Mouse (Mus musculus) hindbrain, embryonic 10.5 days (tissue): ENCODE measurements around the gene Tgfbrap1. TPM values are rescaled to one million over a fixed set of nuclear protein-coding genes. Genes with fewer than 3 reads are reported as not detected.
A peak's percentile ranks its signal among the peaks of the same experiment; 100 is the strongest.

Experiments used
- DNase-seq: peaks from one replicate; pipeline ENCODE4 v3.0.0-alpha.2; 2017; ENCODE audit warnings: low spot score
- H3K27ac ChIP-seq: fragments of 300-500 bp; sonication (generic); 2 replicates; pipeline ENCODE4 v1.5.1; 2016; ENCODE audit warnings: mild to moderate bottlenecking, moderate library complexity
- H3K27me3 ChIP-seq: fragments of 300-500 bp; sonication (generic); 2 replicates; pipeline ENCODE4 v1.6.1; 2016; ENCODE audit warnings: mild to moderate bottlenecking; ENCODE audit not compliant: poor library complexity, insufficient read depth, severe bottlenecking
- H3K36me3 ChIP-seq: fragments of 300-500 bp; sonication (generic); 2 replicates; pipeline ENCODE4 v1.6.1; 2016; ENCODE audit warnings: mild to moderate bottlenecking, moderate library complexity
- H3K4me1 ChIP-seq: fragments of 300-500 bp; sonication (generic); replicated peaks from 2 replicates; pipeline ENCODE4 v1.6.1; 2016; ENCODE audit warnings: mild to moderate bottlenecking
- H3K4me3 ChIP-seq: fragments of 300-500 bp; sonication (generic); 2 replicates; pipeline ENCODE4 v1.5.1; 2016; ENCODE audit warnings: mild to moderate bottlenecking, moderate library complexity
- H3K9me3 ChIP-seq: fragments of 300-500 bp; sonication (generic); 2 replicates; pipeline ENCODE4 v1.6.1; 2016; ENCODE audit warnings: mild to moderate bottlenecking, moderate library complexity
- WGBS: fragments of 180-500 bp; shearing (Covaris S2); methylation state at CpG from one replicate; pipeline ENCODE4 v1.1.7; 2016; 5-methylcytosine and 5-hydroxymethylcytosine counted together
- polyA plus RNA-seq: library from polyadenylated mRNA; unstranded; fragments of >200 nt; fragmentation: Nextera tagmentation; extraction: Ambion mirVana; gene quantifications from 2 replicates; pipeline ENCODE4 v1.2.1, GENCODE M21; 2016

Gene Tgfbrap1
- polyA plus RNA-seq, 1 experiment from 2014 or later: 16.3 TPM

GRCm38 (mm10) chr1:43131591-43131990, 33.2 kb upstream of the Tgfbrap1 start:
- WGBS: 91% methylated on average over 9 of the region's 9 CpGs
- Histone ChIP-seq H3K9me3 (no peaks in the 10 kb centered on the region), H3K27ac (no peak overlapping the region), H3K27me3 (no peaks in the 10 kb centered on the region), H3K4me1 (no peaks in the 10 kb centered on the region), H3K36me3 (0 out of 2 replicates have a peak, but pooled peaks cover 8% of the 10 kb centered on the region), H3K4me3 (no peak overlapping the region)
- DNase-seq: no peak

GRCm38 (mm10) chr1:43130219-43130981, 32.0 kb upstream of the Tgfbrap1 start:
- Histone ChIP-seq H3K4me1 (no peaks in the 10 kb centered on the region), H3K27me3 (no peaks in the 10 kb centered on the region), H3K36me3 (0 out of 2 replicates have a peak, but pooled peaks cover 4% of the 10 kb centered on the region), H3K4me3 (no peak overlapping the region), H3K9me3 (no peaks in the 10 kb centered on the region), H3K27ac (no peak overlapping the region)
- no peak for DNase-seq
- WGBS: 82% methylated on average over 5 of the region's 5 CpGs

GRCm38 (mm10) chr1:43127820-43128610, 29.6 kb upstream of the Tgfbrap1 start:
- DNase-seq: no peak
- Histone ChIP-seq H3K27me3 (no peaks in the 10 kb centered on the region), H3K27ac (no peak overlapping the region), H3K36me3 (0 out of 2 replicates have a peak, but pooled peaks cover 4% of the 10 kb centered on the region), H3K4me3 (no peak overlapping the region), H3K4me1 (no peaks in the 10 kb centered on the region), H3K9me3 (no peaks in the 10 kb centered on the region)
- 76% methylated on average over 8 of the region's 8 CpGs for WGBS

GRCm38 (mm10) chr1:43127196-43127595, 28.8 kb upstream of the Tgfbrap1 start:
- Histone ChIP-seq H3K27me3 (no peaks in the 10 kb centered on the region), H3K4me1 (no peaks in the 10 kb centered on the region)
- no peak for DNase-seq

GRCm38 (mm10) chr1:43124726-43125125, 26.3 kb upstream of the Tgfbrap1 start:
- Histone ChIP-seq H3K9me3 (no peaks in the 10 kb centered on the region), H3K4me3 (no peak overlapping the region), H3K27ac (no peak overlapping the region), H3K27me3 (no peaks in the 10 kb centered on the region), H3K4me1 (no peaks in the 10 kb centered on the region), H3K36me3 (peaks cover 14% of the 10 kb centered on the region)
- WGBS: 84% methylated on average over 4 of the region's 4 CpGs
- DNase-seq: no peak

More at GRCm38 (mm10) chr1:43127196-43127595, 28.8 kb upstream of the Tgfbrap1 start:
- Histone ChIP-seq H3K4me3 (no peak overlapping the region), H3K9me3 (no peaks in the 10 kb centered on the region), H3K27ac (no peak overlapping the region), H3K36me3 (0 out of 2 replicates have a peak, but pooled peaks cover 4% of the 10 kb centered on the region)

- 90% methylated on average over 2 of the region's 2 CpGs for WGBS
- Histone ChIP-seq H3K27me3 (no peaks in the 10 kb centered on the region), H3K27ac (no peak overlapping the region), H3K4me3 (no peak overlapping the region), H3K9me3 (no peaks in the 10 kb centered on the region), H3K36me3 (peaks cover 22% of the 10 kb centered on the region), H3K4me1 (no peaks in the 10 kb centered on the region)
- no peak for DNase-seq
Observed at GRCm38 (mm10) chr1:43122616-43123015, 24.2 kb upstream of the Tgfbrap1 start.

GRCm38 (mm10) chr1:43120950-43121349, 22.5 kb upstream of the Tgfbrap1 start:
- no peak overlapping the region for H3K27ac ChIP-seq
- WGBS: 94% methylated on average over 5 of the region's 5 CpGs
- H3K9me3 ChIP-seq: no peaks in the 10 kb centered on the region
- H3K4me3 ChIP-seq: no peak overlapping the region
- no peaks in the 10 kb centered on the region for H3K4me1 ChIP-seq
- H3K36me3 ChIP-seq: peaks cover 38% of the 10 kb centered on the region
- DNase-seq: no peak
- no peaks in the 10 kb centered on the region for H3K27me3 ChIP-seq

- no peak overlapping the region for H3K4me3 ChIP-seq
- peaks cover 72% of the 10 kb centered on the region for H3K36me3 ChIP-seq
- H3K4me1 ChIP-seq: no peaks in the 10 kb centered on the region
- no peak overlapping the region for H3K27ac ChIP-seq
- no peak for DNase-seq
- H3K9me3 ChIP-seq: no peaks in the 10 kb centered on the region
- WGBS: 93% methylated on average over 8 of the region's 8 CpGs
- H3K27me3 ChIP-seq: no peaks in the 10 kb centered on the region
Observed at GRCm38 (mm10) chr1:43117435-43117834, 19.0 kb upstream of the Tgfbrap1 start.

GRCm38 (mm10) chr1:43112882-43113281, 14.4 kb upstream of the Tgfbrap1 start:
- Histone ChIP-seq H3K27ac (no peak overlapping the region), H3K4me3 (no peak overlapping the region), H3K4me1 (no peaks in the 10 kb centered on the region), H3K36me3 (peaks cover 95% of the 10 kb centered on the region), H3K9me3 (no peaks in the 10 kb centered on the region), H3K27me3 (no peaks in the 10 kb centered on the region)
- peak; percentile 24 for DNase-seq
- 91% methylated on average over 2 of the region's 2 CpGs for WGBS

GRCm38 (mm10) chr1:43110556-43110955, 12.1 kb upstream of the Tgfbrap1 start:
- Histone ChIP-seq H3K9me3 (no peaks in the 10 kb centered on the region), H3K27me3 (no peaks in the 10 kb centered on the region), H3K4me3 (no peak overlapping the region), H3K36me3 (peaks cover 95% of the 10 kb centered on the region), H3K27ac (no peak overlapping the region), H3K4me1 (no peaks in the 10 kb centered on the region)
- WGBS: 54% methylated on average over 4 of the region's 4 CpGs
- peak; percentile 45 for DNase-seq

GRCm38 (mm10) chr1:43108729-43109128, 10.3 kb upstream of the Tgfbrap1 start:
- no peak overlapping the region for H3K27ac ChIP-seq
- no peaks in the 10 kb centered on the region for H3K27me3 ChIP-seq
- H3K4me1 ChIP-seq: no peaks in the 10 kb centered on the region
- DNase-seq: no peak
- WGBS: 87% methylated on average over 2 of the region's 2 CpGs
- peaks cover 92% of the 10 kb centered on the region for H3K36me3 ChIP-seq
- H3K9me3 ChIP-seq: no peaks in the 10 kb centered on the region
- no peak overlapping the region for H3K4me3 ChIP-seq

- Histone ChIP-seq H3K4me3 (no peak overlapping the region), H3K36me3 (peaks cover 4% of the 10 kb centered on the region; the same call in 1 of the 2 replicates), H3K27me3 (no peaks in the 10 kb centered on the region), H3K9me3 (no peaks in the 10 kb centered on the region), H3K27ac (no peak overlapping the region), H3K4me1 (peaks cover 41% of the 10 kb centered on the region)
- WGBS: 78% methylated on average over 2 of the region's 2 CpGs
- DNase-seq: no peak
Observed at GRCm38 (mm10) chr1:43094206-43094605, 4.2 kb downstream of the Tgfbrap1 start.
